Mouse (Mus musculus): ENCODE measurements around the gene Cenph. TPM values are rescaled to one million over a fixed set of nuclear protein-coding genes. Genes with fewer than 3 reads are reported as not detected.

The Cenph gene
- polyA plus RNA-seq, 1 experiment from 2014 or later: 20.4 TPM

- H3K36me3 ChIP-seq (ENCODE audit: control insufficient read depth, insufficient read depth, low read length): peaks cover 13% of the 10 kb centered on the region; the same call in 1 of the 2 replicates
- no peak overlapping the region for H3K4me2 ChIP-seq (ENCODE audit: low read length)
- H3K4me3 ChIP-seq (ENCODE audit: low read depth, low read length): no peak overlapping the region
- no peaks in the 10 kb centered on the region; the same call in 1 of the 2 replicates for H3K4me1 ChIP-seq (ENCODE audit: control insufficient read depth, insufficient read depth, low read length)
- 83% methylated on average over 6 of the region's 6 CpGs for WGBS
- no peak for DNase-seq (ENCODE audit: low spot score)
- H3K9me3 ChIP-seq (replicated peaks; ENCODE audit: control insufficient read depth, low read length): no peaks in the 10 kb centered on the region
- H3K27ac ChIP-seq (ENCODE audit: low read depth, low read length): no peak overlapping the region
- no peak overlapping the region for H3K9ac ChIP-seq (ENCODE audit: low read length)
- no peak for ATAC-seq
- H3K27me3 ChIP-seq (replicated peaks; ENCODE audit: control insufficient read depth, insufficient read depth, low read length): no peaks in the 10 kb centered on the region
Observed at GRCm38 (mm10) chr13:100787316-100788010, 11.8 kb upstream of the Cenph start.

DNA sequence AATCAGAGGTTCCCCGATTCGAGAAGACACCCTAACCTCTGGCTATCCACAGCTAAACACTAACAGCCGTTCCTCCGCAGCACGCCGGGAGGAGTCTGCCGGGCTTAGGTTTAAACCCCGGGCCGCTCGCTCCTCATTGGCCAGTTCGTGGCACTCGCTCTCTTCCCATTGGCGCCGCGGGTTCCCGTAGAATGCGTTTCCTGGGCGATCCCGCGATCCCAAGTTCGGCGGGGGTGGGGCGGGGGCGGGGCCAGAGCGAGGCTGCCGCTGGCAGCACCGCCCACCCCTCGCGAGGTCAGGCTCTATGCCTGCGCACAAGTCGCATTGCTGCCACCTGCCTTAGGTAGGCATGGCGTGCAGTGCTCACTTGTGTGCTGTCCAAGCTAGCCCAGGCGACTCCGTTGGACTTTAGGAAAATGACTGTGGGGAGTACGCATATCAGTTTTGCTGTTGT, 10.7 kb upstream of the Cenph start, which contains the start of gene Ccnb1:
Ccnb1 (minus strand) TSS at position 157 of the 454 bp plus-strand sequence.
- ATAC-seq (peak; percentile 99), DNase-seq (ENCODE audit: low spot score) (peak; percentile 97)
- Histone ChIP-seq H3K4me1 (ENCODE audit: control insufficient read depth, insufficient read depth, low read length) (no peaks in the 10 kb centered on the region; the same call in 1 of the 2 replicates), H3K27me3 (replicated peaks; ENCODE audit: control insufficient read depth, insufficient read depth, low read length) (no peaks in the 10 kb centered on the region), H3K36me3 (ENCODE audit: control insufficient read depth, insufficient read depth, low read length) (peaks cover 24% of the 10 kb centered on the region; the same call in 1 of the 2 replicates), H3K9ac (ENCODE audit: low read length) (peak within 1 kb of the TSS; percentile 75), H3K27ac (ENCODE audit: low read depth, low read length) (no peak within 1 kb of the TSS), H3K4me2 (ENCODE audit: low read length) (peak within 1 kb of the TSS; percentile 86), H3K4me3 (ENCODE audit: low read depth, low read length) (peak within 1 kb of the TSS; percentile 64), H3K9me3 (replicated peaks; ENCODE audit: control insufficient read depth, low read length) (no peaks in the 10 kb centered on the region)
- under 1% methylated on average over 35 of the region's 35 CpGs for WGBS

DNA sequence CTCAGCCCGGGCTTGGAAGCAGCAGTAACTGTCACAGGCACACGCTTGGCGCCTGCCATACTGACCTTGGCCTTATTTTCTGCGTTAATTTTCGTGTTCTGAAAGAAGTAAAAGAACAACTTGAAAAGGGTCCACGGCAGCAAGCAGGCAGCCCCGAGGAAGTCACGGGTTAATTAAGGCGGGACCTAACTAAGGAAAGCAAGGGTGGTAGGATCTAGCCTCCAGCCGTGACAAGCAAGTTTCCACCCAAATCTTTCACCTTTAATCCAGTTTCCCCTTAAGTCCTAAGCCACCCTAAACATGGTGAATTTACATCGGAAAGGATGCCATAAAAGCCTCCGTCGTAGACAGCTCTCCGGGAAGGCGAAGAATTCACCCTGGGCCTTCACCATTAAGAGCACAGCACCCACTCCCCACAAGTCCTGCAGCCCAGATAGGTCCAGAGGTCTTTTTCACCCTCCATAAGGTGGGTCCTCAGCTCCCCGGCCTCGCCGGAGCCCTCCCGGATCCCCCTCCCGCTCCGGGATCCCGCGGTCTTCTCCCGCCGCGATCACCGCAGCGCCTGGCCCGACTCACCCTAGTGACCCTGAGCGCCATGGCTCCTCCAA, 10.2 kb upstream of the Cenph start:
- Histone ChIP-seq H3K9me3 (replicated peaks; ENCODE audit: control insufficient read depth, low read length) (no peaks in the 10 kb centered on the region), H3K27me3 (replicated peaks; ENCODE audit: control insufficient read depth, insufficient read depth, low read length) (no peaks in the 10 kb centered on the region), H3K4me2 (ENCODE audit: low read length) (peak overlapping the region; percentile 86), H3K4me3 (ENCODE audit: low read depth, low read length) (peak overlapping the region; percentile 64), H3K36me3 (ENCODE audit: control insufficient read depth, insufficient read depth, low read length) (peaks cover 28% of the 10 kb centered on the region; the same call in 1 of the 2 replicates), H3K9ac (ENCODE audit: low read length) (peak overlapping the region; percentile 75), H3K4me1 (ENCODE audit: control insufficient read depth, insufficient read depth, low read length) (no peaks in the 10 kb centered on the region; the same call in 1 of the 2 replicates), H3K27ac (ENCODE audit: low read depth, low read length) (no peak overlapping the region)
- DNase-seq (ENCODE audit: low spot score) (peak; percentile 7), ATAC-seq (peak; percentile 36)
- under 1% methylated on average over 29 of the region's 30 CpGs for WGBS

- H3K4me1 ChIP-seq (ENCODE audit: control insufficient read depth, insufficient read depth, low read length): peaks cover 4% of the 10 kb centered on the region
- no peak overlapping the region for H3K4me2 ChIP-seq (ENCODE audit: low read length)
- 80% methylated on average over 3 of the region's 3 CpGs for WGBS
- peaks cover 26% of the 10 kb centered on the region; the same call in 1 of the 2 replicates for H3K36me3 ChIP-seq (ENCODE audit: control insufficient read depth, insufficient read depth, low read length)
- H3K27me3 ChIP-seq (replicated peaks; ENCODE audit: control insufficient read depth, insufficient read depth, low read length): no peaks in the 10 kb centered on the region
- no peak overlapping the region for H3K9ac ChIP-seq (ENCODE audit: low read length)
- no peak for ATAC-seq
- no peaks in the 10 kb centered on the region for H3K9me3 ChIP-seq (replicated peaks; ENCODE audit: control insufficient read depth, low read length)
- H3K4me3 ChIP-seq (ENCODE audit: low read depth, low read length): no peak overlapping the region
- H3K27ac ChIP-seq (ENCODE audit: low read depth, low read length): no peak overlapping the region
- DNase-seq (ENCODE audit: low spot score): no peak
Observed at GRCm38 (mm10) chr13:100777491-100777890, 1.8 kb upstream of the Cenph start.

GRCm38 (mm10) chr13:100776710-100777109, 1.0 kb upstream of the Cenph start:
- no peak overlapping the region for H3K4me2 ChIP-seq (ENCODE audit: low read length)
- H3K4me3 ChIP-seq (ENCODE audit: low read depth, low read length): no peak overlapping the region
- no peak for DNase-seq (ENCODE audit: low spot score)
- no peak for ATAC-seq
- no peaks in the 10 kb centered on the region for H3K9me3 ChIP-seq (replicated peaks; ENCODE audit: control insufficient read depth, low read length)
- H3K27me3 ChIP-seq (replicated peaks; ENCODE audit: control insufficient read depth, insufficient read depth, low read length): no peaks in the 10 kb centered on the region
- WGBS: 68% methylated on average over 6 of the region's 6 CpGs
- H3K36me3 ChIP-seq (ENCODE audit: control insufficient read depth, insufficient read depth, low read length): peaks cover 25% of the 10 kb centered on the region; the same call in 1 of the 2 replicates
- H3K27ac ChIP-seq (ENCODE audit: low read depth, low read length): no peak overlapping the region
- peaks cover 4% of the 10 kb centered on the region for H3K4me1 ChIP-seq (ENCODE audit: control insufficient read depth, insufficient read depth, low read length)
- H3K9ac ChIP-seq (ENCODE audit: low read length): no peak overlapping the region

DNA sequence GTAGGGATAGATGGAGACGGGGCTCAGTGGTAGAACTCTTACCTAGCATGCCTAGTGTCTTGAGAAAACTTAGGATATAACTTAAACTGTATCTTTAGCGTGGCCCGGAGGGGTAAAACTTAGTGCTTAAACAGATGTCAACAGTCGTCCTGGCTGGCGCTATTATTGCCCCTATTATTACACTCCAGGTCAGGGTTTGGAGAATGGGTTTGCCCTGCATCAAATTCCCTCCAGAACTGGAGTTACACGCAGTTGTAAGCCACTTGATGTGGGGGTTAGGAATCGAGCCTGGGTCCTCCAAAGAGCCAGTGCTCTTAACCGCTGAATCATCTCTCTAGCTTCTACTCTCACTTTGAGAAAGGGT, 339 bp upstream of the Cenph start:
- 14% methylated on average over 8 of the region's 8 CpGs for WGBS
- DNase-seq (ENCODE audit: low spot score) (no peak), ATAC-seq (no peak)

DNA sequence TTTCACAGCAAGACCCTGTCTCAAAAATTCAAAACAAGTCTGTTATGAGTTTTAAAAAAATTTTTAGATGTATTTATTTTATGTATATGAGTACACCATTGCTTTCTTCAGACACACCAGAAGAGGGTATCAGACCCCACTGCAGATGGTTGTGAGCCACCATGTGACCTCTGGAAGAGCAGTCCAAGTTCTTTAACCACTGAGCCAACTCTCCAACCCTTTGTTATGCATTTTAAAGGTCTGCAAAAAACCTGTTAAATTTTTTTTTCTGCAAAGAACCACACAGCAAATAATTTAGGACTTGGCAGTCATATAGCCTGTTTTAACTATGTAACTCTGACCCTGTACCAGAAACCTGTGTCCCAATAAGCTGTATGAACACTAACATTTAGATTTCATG, 995 bp downstream of the Cenph start:
- peak overlapping the region; percentile 71; the same call in 1 of the 2 replicates for H3K9ac ChIP-seq (ENCODE audit: low read length)
- peaks cover 4% of the 10 kb centered on the region for H3K4me1 ChIP-seq (ENCODE audit: control insufficient read depth, insufficient read depth, low read length)
- no peak for ATAC-seq
- no peaks in the 10 kb centered on the region for H3K27me3 ChIP-seq (replicated peaks; ENCODE audit: control insufficient read depth, insufficient read depth, low read length)
- no peak overlapping the region for H3K27ac ChIP-seq (ENCODE audit: low read depth, low read length)
- H3K9me3 ChIP-seq (replicated peaks; ENCODE audit: control insufficient read depth, low read length): no peaks in the 10 kb centered on the region
- H3K4me3 ChIP-seq (ENCODE audit: low read depth, low read length): peak overlapping the region; percentile 77
- H3K36me3 ChIP-seq (ENCODE audit: control insufficient read depth, insufficient read depth, low read length): peaks cover 20% of the 10 kb centered on the region
- DNase-seq (ENCODE audit: low spot score): no peak
- peak overlapping the region; percentile 85 for H3K4me2 ChIP-seq (ENCODE audit: low read length)

More for the DNA sequence above, 339 bp upstream of the Cenph start:
- Histone ChIP-seq H3K27me3 (replicated peaks; ENCODE audit: control insufficient read depth, insufficient read depth, low read length) (no peaks in the 10 kb centered on the region), H3K36me3 (ENCODE audit: control insufficient read depth, insufficient read depth, low read length) (peaks cover 19% of the 10 kb centered on the region; the same call in 1 of the 2 replicates), H3K9me3 (replicated peaks; ENCODE audit: control insufficient read depth, low read length) (no peaks in the 10 kb centered on the region), H3K4me2 (ENCODE audit: low read length) (peak overlapping the region; percentile 85), H3K4me1 (ENCODE audit: control insufficient read depth, insufficient read depth, low read length) (peaks cover 4% of the 10 kb centered on the region), H3K27ac (ENCODE audit: low read depth, low read length) (peak overlapping the region; percentile 40; the same call in 1 of the 2 replicates), H3K4me3 (ENCODE audit: low read depth, low read length) (peak overlapping the region; percentile 77), H3K9ac (ENCODE audit: low read length) (peak overlapping the region; percentile 53; the same call in 1 of the 2 replicates)

DNA sequence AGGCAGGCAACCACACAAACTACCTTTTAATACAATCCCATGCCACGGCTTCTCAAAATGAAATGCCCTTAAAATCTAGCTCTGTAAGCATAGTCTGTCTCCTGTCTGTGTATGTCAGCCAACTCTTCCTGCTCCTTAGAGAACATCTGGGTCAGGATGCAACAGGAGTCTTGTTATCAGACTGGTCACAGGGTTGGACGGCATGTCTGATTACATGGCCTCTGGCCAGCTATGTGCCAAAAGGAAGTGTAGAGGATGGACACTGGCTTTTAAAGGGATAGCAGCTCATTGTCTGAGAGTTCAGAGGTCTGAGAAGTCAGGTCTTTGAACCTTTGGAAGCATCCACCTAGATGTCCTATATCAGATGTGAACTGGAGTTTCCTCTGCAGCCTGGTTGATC, 20.4 kb downstream of the Cenph start:
- H3K9me3 ChIP-seq (replicated peaks; ENCODE audit: control insufficient read depth, low read length): no peaks in the 10 kb centered on the region
- no peak overlapping the region for H3K4me2 ChIP-seq (ENCODE audit: low read length)
- no peaks in the 10 kb centered on the region for H3K4me1 ChIP-seq (ENCODE audit: control insufficient read depth, insufficient read depth, low read length)
- H3K27ac ChIP-seq (ENCODE audit: low read depth, low read length): no peak overlapping the region
- no peak overlapping the region for H3K9ac ChIP-seq (ENCODE audit: low read length)
- DNase-seq (ENCODE audit: low spot score): no peak
- WGBS: 92% methylated on average over 2 of the region's 2 CpGs
- ATAC-seq: no peak
- H3K4me3 ChIP-seq (ENCODE audit: low read depth, low read length): no peak overlapping the region
- no peaks in the 10 kb centered on the region for H3K27me3 ChIP-seq (replicated peaks; ENCODE audit: control insufficient read depth, insufficient read depth, low read length)
- H3K36me3 ChIP-seq (ENCODE audit: control insufficient read depth, insufficient read depth, low read length): peaks cover 6% of the 10 kb centered on the region; the same call in 1 of the 2 replicates

GRCm38 (mm10) chr13:100754186-100754585, 21.5 kb downstream of the Cenph start:
- no peaks in the 10 kb centered on the region for H3K36me3 ChIP-seq (ENCODE audit: control insufficient read depth, insufficient read depth, low read length)
- no peak overlapping the region for H3K9ac ChIP-seq (ENCODE audit: low read length)
- H3K4me1 ChIP-seq (ENCODE audit: control insufficient read depth, insufficient read depth, low read length): no peaks in the 10 kb centered on the region
- no peaks in the 10 kb centered on the region for H3K9me3 ChIP-seq (replicated peaks; ENCODE audit: control insufficient read depth, low read length)
- H3K4me2 ChIP-seq (ENCODE audit: low read length): no peak overlapping the region
- DNase-seq (ENCODE audit: low spot score): no peak
- no peak overlapping the region for H3K27ac ChIP-seq (ENCODE audit: low read depth, low read length)
- H3K27me3 ChIP-seq (replicated peaks; ENCODE audit: control insufficient read depth, insufficient read depth, low read length): no peaks in the 10 kb centered on the region
- WGBS: 65% methylated on average over 4 of the region's 4 CpGs
- no peak for ATAC-seq
- no peak overlapping the region for H3K4me3 ChIP-seq (ENCODE audit: low read depth, low read length)
